Mouse (Mus musculus): ENCODE data around the gene Mfn1.

- no peak for TF ChIP-seq CTCF (conservative IDR thresholded peaks at IDR 0.05; ENCODE audit: low read length)
- TF ChIP-seq POU5F1 (IDR thresholded peaks at IDR 0.05; ENCODE audit: borderline replicate concordance, low read length): no peak
Measured at GRCm38 (mm10) chr3:32500346-32500745, 28.9 kb upstream of the Mfn1 start.

All from E14TG2a.4 (cell line).